31 mouse cellular contexts compared by ENCODE assay signal in the genomic region with DNA sequence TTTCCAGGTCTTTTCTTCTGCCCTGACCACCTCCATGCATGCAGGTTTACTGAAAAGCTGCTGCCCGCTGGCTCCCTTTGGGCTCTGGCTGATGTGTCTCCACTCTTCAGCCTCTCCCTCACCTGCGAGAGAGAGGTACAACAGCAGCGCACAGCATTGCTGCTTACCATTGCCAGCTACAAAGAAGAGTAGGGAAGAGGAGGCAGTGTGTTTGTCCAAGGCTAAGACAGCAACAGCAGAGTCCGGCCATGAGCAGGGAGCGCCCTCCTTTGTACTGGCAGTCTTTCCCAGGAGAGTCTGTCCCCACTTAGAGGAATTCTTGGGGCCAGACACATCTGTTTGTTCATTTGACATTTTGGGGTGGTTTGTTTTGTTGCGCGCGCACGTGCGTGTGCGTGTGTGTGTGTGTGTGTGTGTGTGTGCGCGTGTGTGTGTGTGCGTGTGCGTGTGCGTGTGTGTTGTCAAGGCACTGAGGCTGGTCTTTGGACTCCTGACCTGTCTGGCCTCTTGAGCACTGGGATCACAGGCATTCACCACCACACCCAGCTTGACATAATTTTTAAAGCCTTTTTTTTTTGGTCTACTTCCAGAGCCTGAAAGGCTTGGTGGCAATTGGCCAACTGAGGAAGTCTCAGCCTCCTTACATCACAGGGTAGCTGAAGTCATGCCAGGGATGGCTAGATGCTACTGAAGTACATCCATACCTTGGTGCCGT. TPM values are rescaled to one million over a fixed set of nuclear protein-coding genes. Genes with fewer than 3 reads are reported as not detected.
A peak's percentile ranks its signal among the peaks of the same experiment; 100 is the strongest.
DNase-seq lines count a peak whose midpoint lies in the region; ATAC-seq and TF ChIP-seq lines count a peak whose summit lies in the region.
"Had no signal": no experiment of that assay in that cellular context is flagged by ENCODE, and none has a peak within 500 bp of the region (broad histone marks: within the 10 kb centered on the region; RNA-seq: fewer than 3 reads in every experiment).

No protein-coding gene starts in this region.

- H3K27ac ChIP-seq in kidney, adult 2 months (ENCODE audit: insufficient read depth, low read depth, low read length): no peak overlapping the region
- H3K27ac ChIP-seq in midbrain, embryonic 11.5 days (ENCODE audit: low read depth, low read length): no peak overlapping the region
- no peak overlapping the region for H3K27ac ChIP-seq in midbrain, embryonic 15.5 days
- H3K27ac ChIP-seq: embryonic facial prominence, embryonic 10.5 days; embryonic facial prominence, embryonic 15.5 days; forebrain, embryonic 13.5 days; hindbrain, embryonic 10.5 days; hindbrain, embryonic 15.5 days; kidney, embryonic 15.5 days; left cerebral cortex, adult 2 months; limb, embryonic 13.5 days; liver, embryonic 13.5 days had no signal

- H3K4me3 ChIP-seq in kidney, adult 2 months (ENCODE audit: insufficient read depth, low read depth, low read length): no peak overlapping the region
- H3K4me3 ChIP-seq in midbrain, embryonic 11.5 days (ENCODE audit: low read depth, low read length): no peak overlapping the region
- H3K4me3 ChIP-seq in midbrain, embryonic 15.5 days: no peak overlapping the region
- H3K4me3 ChIP-seq: embryonic facial prominence, embryonic 10.5 days; embryonic facial prominence, embryonic 15.5 days; forebrain, embryonic 13.5 days; heart, embryonic 12.5 days; hindbrain, embryonic 10.5 days; hindbrain, embryonic 15.5 days; kidney, embryonic 15.5 days; left cerebral cortex, adult 2 months; limb, embryonic 13.5 days; liver, embryonic 13.5 days had no signal

- no peaks in the 10 kb centered on the region for H3K9me3 ChIP-seq in midbrain, embryonic 11.5 days (ENCODE audit: control insufficient read depth, low read length)
- no peaks in the 10 kb centered on the region for H3K9me3 ChIP-seq in midbrain, embryonic 15.5 days
- H3K9me3 ChIP-seq: embryonic facial prominence, embryonic 10.5 days; embryonic facial prominence, embryonic 15.5 days; forebrain, embryonic 13.5 days; heart, embryonic 12.5 days; hindbrain, embryonic 10.5 days; hindbrain, embryonic 15.5 days; kidney, embryonic 15.5 days; limb, embryonic 13.5 days; liver, embryonic 13.5 days had no signal

- DNase-seq in kidney, adult 2 months: peak; percentile 8
- no peak for DNase-seq in kidney, postnatal 36 days
- peak; percentile 80 for DNase-seq in midbrain, embryonic 11.5 days (ENCODE audit: low spot score, missing footprints)
- DNase-seq in large intestine, adult 2 months (ENCODE audit: low read depth, low spot score): peak; percentile 56
- no peak for DNase-seq in embryo, embryonic 10 days (ENCODE audit: low spot score)
- DNase-seq in frontal cortex, postnatal 10 days (ENCODE audit: low spot score in 2 of 2): no peak
- DNase-seq: adrenal gland, adult 2 months; adrenal gland, postnatal 36 days; cerebellum, adult 2 months; cerebellum, postnatal 14 days; gastrocnemius, postnatal 25 days; heart, postnatal 10 days; liver, embryonic 13.5 days; lung, adult 18-20 months; lung, postnatal 10 days; right cerebral cortex, postnatal 25 days had no signal

- H3K36me3 ChIP-seq in kidney, adult 2 months (ENCODE audit: control insufficient read depth, insufficient read depth, low read length): 0 out of 2 replicates have a peak, but pooled peaks cover 2% of the 10 kb centered on the region
- peaks cover 2% of the 10 kb centered on the region; the same call in 1 of the 2 replicates for H3K36me3 ChIP-seq in midbrain, embryonic 11.5 days (ENCODE audit: control insufficient read depth, insufficient read depth, low read length)
- peaks cover 6% of the 10 kb centered on the region; the same call in 1 of the 2 replicates for H3K36me3 ChIP-seq in midbrain, embryonic 15.5 days (replicated peaks)

- no peaks in the 10 kb centered on the region for H3K27me3 ChIP-seq in kidney, adult 2 months (replicated peaks; ENCODE audit: control insufficient read depth, insufficient read depth, low read length)
- H3K27me3 ChIP-seq in midbrain, embryonic 11.5 days (ENCODE audit: control insufficient read depth, insufficient read depth, low read length): no peaks in the 10 kb centered on the region
- H3K27me3 ChIP-seq in midbrain, embryonic 15.5 days (replicated peaks): no peaks in the 10 kb centered on the region
- H3K27me3 ChIP-seq: embryonic facial prominence, embryonic 15.5 days; forebrain, embryonic 13.5 days; heart, embryonic 12.5 days; hindbrain, embryonic 15.5 days; kidney, embryonic 15.5 days; limb, embryonic 13.5 days had no signal

- 87% methylated on average over 17 of the region's 17 CpGs for WGBS in kidney, adult 2 months
- WGBS in midbrain, embryonic 11.5 days: 95% methylated on average over 17 of the region's 17 CpGs
- WGBS in midbrain, embryonic 15.5 days: 95% methylated on average over 17 of the region's 17 CpGs
- WGBS in large intestine, adult 2 months: 55% methylated on average over 17 of the region's 17 CpGs

- ATAC-seq in midbrain, embryonic 11.5 days (ENCODE audit: low FRiP score): no peak
- no peak for ATAC-seq in midbrain, embryonic 15.5 days (replicated peaks)
- ATAC-seq: forebrain, embryonic 13.5 days; inflammation-experienced regulatory T-cells, adult 6 months; midbrain, embryonic 16.5 days had no signal

- no peak overlapping the region for H3K9ac ChIP-seq in midbrain, embryonic 11.5 days (ENCODE audit: low read length)
- no peak overlapping the region for H3K9ac ChIP-seq in midbrain, embryonic 15.5 days
- H3K9ac ChIP-seq: embryonic facial prominence, embryonic 15.5 days; forebrain, embryonic 13.5 days; heart, embryonic 12.5 days; hindbrain, embryonic 15.5 days; kidney, embryonic 15.5 days; limb, embryonic 13.5 days; liver, embryonic 13.5 days had no signal

- TF ChIP-seq POLR2A in kidney, adult 2 months (IDR thresholded peaks at IDR 0.05; ENCODE audit: low read depth, low read length): no peak

- H3K4me2 ChIP-seq in midbrain, embryonic 11.5 days: no peak overlapping the region
- no peak overlapping the region for H3K4me2 ChIP-seq in midbrain, embryonic 15.5 days
- H3K4me2 ChIP-seq: embryonic facial prominence, embryonic 15.5 days; forebrain, embryonic 13.5 days; heart, embryonic 12.5 days; hindbrain, embryonic 15.5 days; kidney, embryonic 15.5 days; limb, embryonic 13.5 days; liver, embryonic 13.5 days had no signal

- H3K4me1 ChIP-seq in kidney, adult 2 months (ENCODE audit: control insufficient read depth, insufficient read depth, low read length): no peaks in the 10 kb centered on the region
- peaks cover 2% of the 10 kb centered on the region; the same call in 1 of the 2 replicates for H3K4me1 ChIP-seq in midbrain, embryonic 11.5 days (ENCODE audit: control insufficient read depth, insufficient read depth, low read length)
- H3K4me1 ChIP-seq in midbrain, embryonic 15.5 days: no peaks in the 10 kb centered on the region
- H3K4me1 ChIP-seq: embryonic facial prominence, embryonic 15.5 days; forebrain, embryonic 13.5 days; hindbrain, embryonic 15.5 days; kidney, embryonic 15.5 days; limb, embryonic 13.5 days had no signal

- no peak for TF ChIP-seq CTCF in kidney, adult 2 months (conservative IDR thresholded peaks at IDR 0.05; ENCODE audit: insufficient read depth, insufficient read length, low read depth, low read length)

RNA-seq across cellular contexts. Expression of gene Sap30l, which starts 7.7 kb away (rescaled TPM):
- 37.9 TPM in 2 replicates for polyA plus RNA-seq in kidney, adult 2 months (2012; rRNA removed)
- 14.5 and 14.7 TPM in 2 replicates for polyA plus RNA-seq in midbrain, embryonic 11.5 days (2014; fragmentation: Nextera tagmentation; extraction: Ambion mirVana)
- polyA plus RNA-seq in midbrain, embryonic 15.5 days (2015; fragmentation: Nextera tagmentation; extraction: Ambion mirVana): 9.3 and 11.6 TPM in 2 replicates
- 33.9 and 41.1 TPM in 2 replicates for polyA plus RNA-seq in large intestine, adult 2 months (2012; rRNA removed)

RNA-seq across cellular contexts. Expression of gene Hand1, which starts 23.4 kb away (rescaled TPM):
- 0.27 and 1.4 TPM in 2 replicates for polyA plus RNA-seq in kidney, adult 2 months (2012; rRNA removed)
- not detected in 2 replicates for polyA plus RNA-seq in midbrain, embryonic 11.5 days (2014; fragmentation: Nextera tagmentation; extraction: Ambion mirVana)
- not detected in 2 replicates for polyA plus RNA-seq in midbrain, embryonic 15.5 days (2015; fragmentation: Nextera tagmentation; extraction: Ambion mirVana)
- 9.5 and 10.1 TPM in 2 replicates for polyA plus RNA-seq in large intestine, adult 2 months (2012; rRNA removed)
- polyA plus RNA-seq: brain, embryonic 14.5 days; cerebellum, adult 2 months; cortical plate, adult 2 months; forebrain, embryonic 13.5 days; hindbrain, embryonic 15.5 days; inflammation-experienced regulatory T-cells, adult 6 months; midbrain, embryonic 16.5 days; spleen, adult 2 months had no signal

Comparison
In these comparisons a context has a peak if more than half of its experiments do, and no peak if none do; other contexts are left out.
1. DNase-seq: peak in kidney, adult 2 months (single experiment), midbrain, embryonic 11.5 days (single experiment) and large intestine, adult 2 months (single experiment); none in kidney, postnatal 36 days (0 of 2), embryo, embryonic 10 days (single experiment) and frontal cortex, postnatal 10 days (0 of 2).